Mouse (Mus musculus): Measurements from ENCODE around the gene Nrg3.
"Not testable (repeated sequence)": the region's sequence is repeated elsewhere in the genome, so short reads cannot be mapped to it uniquely, and the experiment has no call there.

The Nrg3 gene

GRCm38 (mm10) chr14:39211472-39211871 lies 261.4 kb downstream of the Nrg3 start:
- in situ Hi-C loops (cut with MboI, MseI): no loop called here

- in situ Hi-C loops (cut with MboI, MseI): no loop called here
Measured at GRCm38 (mm10) chr14:39191946-39192345, 280.9 kb downstream of the Nrg3 start.

- in situ Hi-C loops (cut with MboI, MseI): no loop called here
Measured at GRCm38 (mm10) chr14:39173709-39174108, 299.2 kb downstream of the Nrg3 start.

GRCm38 (mm10) chr14:39160140-39160539 lies 312.7 kb downstream of the Nrg3 start:
- in situ Hi-C loops (cut with MboI, MseI): loop anchor here (10.0 kb wide), 1 partner anchor 775 kb away; no protein-coding TSS in a partner anchor

- in situ Hi-C loops (cut with MboI, MseI): no loop called here
Measured at GRCm38 (mm10) chr14:39155462-39155861, 317.4 kb downstream of the Nrg3 start.

- in situ Hi-C loops (cut with MboI, MseI): no loop called here
Measured at GRCm38 (mm10) chr14:39129766-39130165, 343.1 kb downstream of the Nrg3 start.

GRCm38 (mm10) chr14:39117977-39118376 lies 354.9 kb downstream of the Nrg3 start:
- in situ Hi-C loops (cut with MboI, MseI): no loop called here

- in situ Hi-C loops (cut with MboI, MseI): not testable (repeated sequence)
Measured at GRCm38 (mm10) chr14:39116522-39117231, 356.2 kb downstream of the Nrg3 start.

GRCm38 (mm10) chr14:39109566-39109965 lies 363.3 kb downstream of the Nrg3 start:
- in situ Hi-C loops (cut with MboI, MseI): no loop called here

GRCm38 (mm10) chr14:39106776-39107175 lies 366.1 kb downstream of the Nrg3 start:
- in situ Hi-C loops (cut with MboI, MseI): no loop called here

GRCm38 (mm10) chr14:39095219-39095618 lies 377.7 kb downstream of the Nrg3 start:
- in situ Hi-C loops (cut with MboI, MseI): no loop called here

GRCm38 (mm10) chr14:39079461-39079860 lies 393.4 kb downstream of the Nrg3 start:
- in situ Hi-C loops (cut with MboI, MseI): no loop called here

GRCm38 (mm10) chr14:39051542-39051941 lies 421.3 kb downstream of the Nrg3 start:
- in situ Hi-C loops (cut with MboI, MseI): no loop called here

- in situ Hi-C loops (cut with MboI, MseI): no loop called here
Measured at GRCm38 (mm10) chr14:39049021-39049420, 423.9 kb downstream of the Nrg3 start.

- in situ Hi-C loops (cut with MboI, MseI): no loop called here
Measured at GRCm38 (mm10) chr14:39044290-39044689, 428.6 kb downstream of the Nrg3 start.

- in situ Hi-C loops (cut with MboI, MseI): no loop called here
Measured at GRCm38 (mm10) chr14:39043793-39044192, 429.1 kb downstream of the Nrg3 start.

- in situ Hi-C loops (cut with MboI, MseI): no loop called here
Measured at GRCm38 (mm10) chr14:39043384-39043783, 429.5 kb downstream of the Nrg3 start.

GRCm38 (mm10) chr14:39039046-39039445 lies 433.8 kb downstream of the Nrg3 start:
- in situ Hi-C loops (cut with MboI, MseI): no loop called here

GRCm38 (mm10) chr14:39034482-39034881 lies 438.4 kb downstream of the Nrg3 start:
- in situ Hi-C loops (cut with MboI, MseI): no loop called here

GRCm38 (mm10) chr14:39023065-39023464 lies 449.8 kb downstream of the Nrg3 start:
- in situ Hi-C loops (cut with MboI, MseI): no loop called here

- in situ Hi-C loops (cut with MboI, MseI): no loop called here
Measured at GRCm38 (mm10) chr14:39014126-39014525, 458.8 kb downstream of the Nrg3 start.

GRCm38 (mm10) chr14:38997843-38998242 lies 475.0 kb downstream of the Nrg3 start:
- in situ Hi-C loops (cut with MboI, MseI): no loop called here

- in situ Hi-C loops (cut with MboI, MseI): no loop called here
Measured at GRCm38 (mm10) chr14:38992574-38992866, 480.4 kb downstream of the Nrg3 start.

Measured in T-helper 1 cell (primary cell).